Mouse (Mus musculus) liver, embryonic 16.5 days (tissue): ENCODE results near the gene Mical3. TPM values are rescaled to one million over a fixed set of nuclear protein-coding genes. Genes with fewer than 3 reads are reported as not detected.
A peak's percentile ranks its signal among the peaks of the same experiment; 100 is the strongest.

Source experiments
- ATAC-seq: fragments of 200-750 bp; cut with Nextera tagmentation; 2 replicates; pipeline ENCODE4 v1.8.0; 2017; ENCODE audit warnings: low read depth, mild to moderate bottlenecking, moderate number of reproducible peaks, moderate library complexity
- H3K27ac ChIP-seq: fragments of 300-500 bp; sonication (generic); 2 replicates; pipeline ENCODE4 v1.5.1; 2014; ENCODE audit warnings: mild to moderate bottlenecking, low read length
- H3K27me3 ChIP-seq: fragments of 300-500 bp; sonication (generic); 2 replicates; pipeline ENCODE4 v1.6.1; 2014; ENCODE audit warnings: low read depth, low read length, mixed read lengths; ENCODE audit not compliant: control insufficient read depth, insufficient read depth
- H3K36me3 ChIP-seq: fragments of 300-500 bp; sonication (generic); 2 replicates; pipeline ENCODE4 v1.6.1; 2014; ENCODE audit warnings: mild to moderate bottlenecking; ENCODE audit not compliant: control insufficient read depth, insufficient read depth
- H3K4me1 ChIP-seq: fragments of 300-500 bp; sonication (generic); 2 replicates; pipeline ENCODE4 v1.6.1; 2014; ENCODE audit warnings: low read depth, low read length, mixed read lengths; ENCODE audit not compliant: control insufficient read depth
- H3K4me2 ChIP-seq: fragments of 300-500 bp; sonication (generic); 2 replicates; pipeline ENCODE4 v1.6.1; 2014; ENCODE audit warnings: low read depth, low read length, mixed read lengths
- H3K4me3 ChIP-seq: fragments of 300-500 bp; sonication (generic); 2 replicates; pipeline ENCODE4 v1.5.1; 2014; ENCODE audit warnings: low read depth, mild to moderate bottlenecking, low read length
- H3K9ac ChIP-seq: fragments of 300-500 bp; sonication (generic); 2 replicates; pipeline ENCODE4 v1.6.1; 2014; ENCODE audit warnings: low read depth, low read length
- H3K9me3 ChIP-seq: fragments of 300-500 bp; sonication (generic); replicated peaks from 2 replicates; pipeline ENCODE4 v1.6.1; 2016; ENCODE audit warnings: low read length; ENCODE audit not compliant: control insufficient read depth
- WGBS: fragments of 180-500 bp; shearing (Covaris S2); extraction: QIAGEN DNeasy Blood & Tissue Kit; methylation state at CpG from one replicate; pipeline ENCODE4 v1.1.7; 2014; ENCODE audit not compliant: insufficient replicate concordance; 5-methylcytosine and 5-hydroxymethylcytosine counted together
- polyA plus RNA-seq: library from polyadenylated mRNA; unstranded; fragments of >200 nt; fragmentation: Nextera tagmentation; extraction: Ambion mirVana; gene quantifications from 2 replicates; pipeline ENCODE4 v1.2.1, GENCODE M21; 2015

The Mical3 gene
- polyA plus RNA-seq, 1 experiment from 2014 or later: 9.2 TPM

DNA sequence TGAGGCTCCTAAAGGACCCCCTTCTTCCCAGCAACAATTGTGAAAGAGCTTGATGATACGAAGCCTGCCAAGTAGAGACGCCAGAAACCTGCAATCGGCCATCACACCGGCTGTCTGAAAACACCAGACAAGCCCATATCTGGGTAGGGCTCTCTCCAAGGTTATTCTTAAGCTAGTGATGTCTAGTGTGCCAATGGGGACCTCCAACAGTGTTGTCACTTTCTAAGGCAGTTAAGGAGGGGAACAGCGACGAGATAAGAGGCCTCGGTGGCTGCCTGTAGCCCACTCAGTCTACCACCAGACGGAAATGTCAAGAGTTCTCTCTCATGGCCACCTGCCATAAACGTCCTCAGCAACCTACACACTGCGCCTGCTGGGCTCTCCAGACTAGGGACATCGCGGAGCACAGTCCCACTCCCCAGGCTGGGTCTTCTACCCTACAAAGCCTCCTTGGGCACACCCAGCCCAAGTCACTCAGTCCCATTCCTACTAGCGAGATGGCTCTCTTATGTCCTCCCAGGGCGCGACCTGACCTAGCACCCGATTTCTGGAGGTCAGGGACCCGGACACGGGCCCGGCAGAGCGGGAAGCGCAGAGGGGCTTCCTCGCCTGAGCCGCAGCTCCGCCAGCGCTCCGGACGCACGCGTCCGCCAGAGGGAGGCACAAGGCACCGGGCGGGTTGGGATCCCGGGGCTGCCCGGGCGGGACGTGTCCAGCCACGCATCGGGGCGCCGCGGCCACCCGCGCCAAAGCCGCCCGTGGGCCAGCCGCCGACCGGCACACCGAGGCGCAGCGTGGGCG lies 21.4 kb downstream of the Mical3 start:
- WGBS: under 1% methylated on average over 52 of the region's 52 CpGs
- no peaks in the 10 kb centered on the region for H3K27me3 ChIP-seq
- peak overlapping the region; percentile 98 for H3K9ac ChIP-seq
- peak; percentile 1; the same call in 1 of the 2 replicates for ATAC-seq
- peaks cover 9% of the 10 kb centered on the region for H3K36me3 ChIP-seq
- H3K27ac ChIP-seq: peak overlapping the region; percentile 94
- peak overlapping the region; percentile 96 for H3K4me3 ChIP-seq
- H3K9me3 ChIP-seq: no peaks in the 10 kb centered on the region
- H3K4me1 ChIP-seq: peaks cover 45% of the 10 kb centered on the region
- peak overlapping the region; percentile 75 for H3K4me2 ChIP-seq

DNA sequence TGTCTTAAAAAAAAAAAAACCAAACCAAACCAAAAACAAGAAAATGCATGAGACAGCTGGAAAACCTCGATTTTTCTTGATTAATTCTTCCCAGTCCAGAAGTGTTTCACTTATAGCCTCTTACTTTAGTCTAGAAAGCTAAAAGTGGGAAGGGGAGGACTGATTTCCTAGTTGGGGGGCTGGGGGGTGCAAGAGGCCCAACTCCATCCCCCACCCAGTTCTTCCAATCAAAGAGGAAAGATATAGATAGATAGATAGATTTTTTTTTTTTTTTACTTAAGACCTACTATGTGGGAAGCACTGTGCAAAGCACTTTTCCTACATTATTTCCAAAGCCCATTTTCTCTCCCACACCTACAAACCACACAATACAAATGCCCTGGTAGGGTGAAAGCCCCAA lies 22.7 kb downstream of the Mical3 start:
- peak overlapping the region; percentile 75 for H3K4me2 ChIP-seq
- no peaks in the 10 kb centered on the region for H3K9me3 ChIP-seq
- H3K4me3 ChIP-seq: peak overlapping the region; percentile 96
- peak overlapping the region; percentile 94; the same call in 1 of the 2 replicates for H3K27ac ChIP-seq
- peaks cover 48% of the 10 kb centered on the region for H3K4me1 ChIP-seq
- H3K27me3 ChIP-seq: no peaks in the 10 kb centered on the region
- 50% methylated on average over 1 of the region's 1 CpGs for WGBS
- peak overlapping the region; percentile 98 for H3K9ac ChIP-seq
- ATAC-seq: no peak
- H3K36me3 ChIP-seq: peaks cover 9% of the 10 kb centered on the region

DNA sequence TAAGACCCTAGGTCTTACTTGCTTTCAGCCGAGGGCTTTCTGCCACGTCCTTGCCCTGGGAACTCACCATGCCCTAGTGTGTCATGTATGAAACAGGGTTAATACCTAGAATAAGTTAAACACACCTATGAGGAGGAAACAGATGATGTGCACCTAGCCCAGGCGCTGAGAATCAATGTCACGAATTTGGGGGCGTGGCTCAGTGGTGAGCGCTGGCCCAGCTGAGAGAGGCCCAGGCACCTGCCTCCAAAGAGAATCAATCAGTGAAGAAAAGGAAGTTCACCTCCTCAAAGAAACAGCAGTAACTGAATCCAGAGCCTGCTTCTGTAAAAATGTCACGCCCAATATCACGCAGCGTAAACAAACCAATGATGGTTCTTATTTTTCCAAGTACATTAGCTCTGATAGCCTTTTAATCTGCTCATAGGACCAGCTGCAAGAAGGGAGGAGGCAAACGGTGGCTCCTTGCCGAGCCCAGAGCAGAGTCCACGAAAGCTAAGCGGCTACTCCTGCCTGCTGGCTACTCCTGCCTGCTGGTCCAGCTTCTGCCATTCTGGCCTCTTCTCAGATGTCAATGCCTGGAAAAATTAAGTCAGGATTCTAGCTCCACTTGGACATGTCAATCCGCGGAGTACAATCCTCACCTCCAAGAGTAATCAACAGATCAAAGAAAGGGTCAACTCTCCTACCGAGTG lies 23.9 kb downstream of the Mical3 start:
- Histone ChIP-seq H3K4me1 (peaks cover 45% of the 10 kb centered on the region), H3K36me3 (peaks cover 12% of the 10 kb centered on the region), H3K9ac (no peak overlapping the region)

DNA sequence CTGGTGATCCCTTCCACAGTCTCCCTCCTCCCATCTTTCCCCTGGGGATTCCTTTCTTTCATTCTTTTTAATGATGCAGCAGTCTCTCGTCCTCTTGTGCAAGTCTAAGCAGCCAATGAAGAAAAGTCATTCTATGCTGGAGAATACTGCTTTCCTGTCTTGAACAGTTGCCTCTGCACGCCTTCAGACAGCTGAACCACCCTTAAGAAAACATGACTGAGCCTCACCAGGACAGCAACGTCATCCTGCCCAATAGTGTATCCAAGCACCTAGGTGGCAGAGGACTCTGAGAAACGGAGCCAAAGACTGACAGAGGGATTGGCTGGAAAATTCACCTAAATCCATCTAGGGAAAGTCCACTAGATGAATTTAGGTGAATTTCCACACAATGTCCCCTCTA lies 25.1 kb downstream of the Mical3 start:
- 67% methylated on average over 4 of the region's 4 CpGs for WGBS
- H3K36me3 ChIP-seq: peaks cover 12% of the 10 kb centered on the region

More for the DNA sequence above, 23.9 kb downstream of the Mical3 start:
- H3K4me3 ChIP-seq: no peak overlapping the region
- no peak overlapping the region for H3K4me2 ChIP-seq
- no peaks in the 10 kb centered on the region for H3K27me3 ChIP-seq
- H3K9me3 ChIP-seq: no peaks in the 10 kb centered on the region
- 82% methylated on average over 16 of the region's 16 CpGs for WGBS
- ATAC-seq: no peak
- no peak overlapping the region for H3K27ac ChIP-seq

DNA sequence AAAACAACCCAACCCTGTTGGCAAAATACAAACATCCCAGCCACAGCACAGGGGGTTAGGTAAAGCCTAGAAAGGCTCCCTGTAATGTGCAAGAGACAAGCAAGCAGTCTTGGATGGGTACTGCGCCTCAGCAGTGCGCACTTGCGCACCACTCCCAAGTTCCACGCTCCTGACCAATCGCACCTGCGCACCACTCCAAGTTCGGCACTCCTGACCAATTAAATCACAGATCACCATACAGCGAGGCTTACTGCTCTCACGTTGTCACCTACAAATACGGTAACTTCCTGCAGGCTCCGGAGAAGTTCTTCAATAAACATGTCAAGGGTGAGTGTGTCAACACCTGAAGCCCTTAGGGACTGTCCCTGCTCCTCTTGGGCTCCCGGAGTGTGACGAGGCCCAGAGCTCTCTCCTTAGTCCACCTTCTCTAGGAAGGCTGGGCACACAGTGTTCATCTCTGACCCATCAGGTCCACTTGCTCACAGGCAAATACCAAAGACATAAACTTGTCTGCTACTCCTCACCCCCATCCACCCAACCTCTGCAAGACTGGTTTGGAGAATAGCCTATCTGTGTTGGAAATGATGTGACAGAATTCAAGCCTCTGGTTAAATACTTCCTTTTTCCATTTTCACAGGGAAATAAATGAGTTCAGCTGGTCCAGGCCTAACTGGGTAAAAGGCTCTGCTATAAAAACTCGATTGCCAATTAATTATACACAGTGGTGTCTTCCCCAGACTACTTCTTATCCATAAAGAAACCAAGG lies 27.2 kb downstream of the Mical3 start:
- Histone ChIP-seq H3K4me1 (peaks cover 57% of the 10 kb centered on the region), H3K4me2 (no peak overlapping the region), H3K27ac (no peak overlapping the region), H3K9me3 (no peaks in the 10 kb centered on the region), H3K36me3 (peaks cover 12% of the 10 kb centered on the region), H3K27me3 (no peaks in the 10 kb centered on the region), H3K4me3 (no peak overlapping the region), H3K9ac (no peak overlapping the region)
- WGBS: 85% methylated on average over 14 of the region's 14 CpGs
- ATAC-seq: no peak

More for the DNA sequence above, 25.1 kb downstream of the Mical3 start:
- Histone ChIP-seq H3K4me2 (no peak overlapping the region), H3K4me3 (no peak overlapping the region), H3K9ac (no peak overlapping the region), H3K9me3 (no peaks in the 10 kb centered on the region), H3K27me3 (no peaks in the 10 kb centered on the region), H3K27ac (no peak overlapping the region), H3K4me1 (peaks cover 43% of the 10 kb centered on the region)
- no peak for ATAC-seq

DNA sequence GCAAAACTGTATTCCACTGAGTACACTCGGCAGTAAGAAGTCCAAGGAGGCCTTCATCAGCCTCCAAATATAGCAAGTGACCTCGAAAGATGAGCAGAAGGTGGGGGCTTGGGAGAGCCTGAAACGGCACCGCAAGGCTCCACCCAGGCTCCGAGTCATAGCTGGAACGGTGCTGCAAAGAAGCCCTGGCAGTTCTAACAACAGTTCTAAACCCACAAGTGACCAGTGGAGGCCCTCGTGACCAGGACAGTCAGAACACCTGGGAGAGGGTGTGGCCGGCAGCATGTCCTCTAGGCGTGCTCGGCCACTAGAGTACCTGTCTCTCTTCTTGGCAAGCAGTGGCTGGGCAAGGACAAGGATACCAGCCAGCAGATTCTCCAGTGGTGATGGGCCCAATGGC lies 27.9 kb downstream of the Mical3 start:
- no peak overlapping the region for H3K27ac ChIP-seq
- 75% methylated on average over 10 of the region's 10 CpGs for WGBS
- H3K4me2 ChIP-seq: no peak overlapping the region
- H3K9ac ChIP-seq: no peak overlapping the region
- H3K27me3 ChIP-seq: no peaks in the 10 kb centered on the region
- H3K4me3 ChIP-seq: no peak overlapping the region
- no peaks in the 10 kb centered on the region for H3K9me3 ChIP-seq
- no peak for ATAC-seq
- H3K4me1 ChIP-seq: peaks cover 57% of the 10 kb centered on the region
- H3K36me3 ChIP-seq: peaks cover 12% of the 10 kb centered on the region

DNA sequence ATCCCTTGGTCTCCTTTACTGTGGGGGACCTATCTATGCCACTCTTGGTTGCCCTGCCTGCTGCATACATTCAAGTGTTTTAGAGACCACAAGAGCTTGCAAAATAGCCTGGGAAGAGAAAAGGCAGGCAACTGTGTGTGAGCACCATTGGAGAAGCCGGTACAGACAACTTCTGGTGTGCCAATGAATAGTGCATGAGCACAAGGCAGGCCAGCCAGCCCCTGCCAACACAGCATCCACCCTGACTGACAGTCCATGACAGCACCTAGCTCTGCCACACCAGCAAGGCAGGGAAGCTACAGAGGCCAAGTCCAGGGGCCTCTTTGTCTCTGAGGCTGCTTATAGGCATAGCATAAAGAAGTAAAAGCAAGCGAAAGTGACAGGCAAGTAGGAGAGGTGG lies 28.7 kb downstream of the Mical3 start:
- Histone ChIP-seq H3K9me3 (no peaks in the 10 kb centered on the region), H3K9ac (no peak overlapping the region), H3K4me2 (no peak overlapping the region), H3K36me3 (peaks cover 10% of the 10 kb centered on the region), H3K4me3 (no peak overlapping the region), H3K4me1 (peaks cover 62% of the 10 kb centered on the region), H3K27ac (peak overlapping the region; percentile 1), H3K27me3 (no peaks in the 10 kb centered on the region)
- ATAC-seq: no peak
- WGBS: 81% methylated on average over 2 of the region's 2 CpGs

DNA sequence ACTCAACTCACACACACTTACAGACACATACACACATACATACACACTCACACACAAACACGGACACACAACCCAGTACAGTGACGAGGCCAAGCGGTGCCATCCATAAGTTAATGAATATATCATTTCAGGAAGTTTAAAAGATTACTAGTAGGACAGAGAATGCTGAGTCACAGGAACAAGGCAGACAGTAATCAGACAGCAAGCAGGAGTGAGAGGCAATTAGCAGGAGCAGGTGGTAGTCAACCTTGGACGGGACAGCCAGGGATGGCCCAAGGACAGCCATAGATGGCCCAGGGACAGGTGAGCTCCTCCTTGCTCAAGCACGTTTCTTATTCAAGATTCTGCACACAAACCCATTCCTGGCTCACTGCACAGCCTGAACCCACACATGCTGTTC lies 29.6 kb downstream of the Mical3 start:
- 32% methylated on average over 5 of the region's 5 CpGs for WGBS
- peak overlapping the region; percentile 19; the same call in 1 of the 2 replicates for H3K4me2 ChIP-seq
- H3K27me3 ChIP-seq: no peaks in the 10 kb centered on the region
- H3K9me3 ChIP-seq: no peaks in the 10 kb centered on the region
- ATAC-seq: peak; percentile 73
- no peak overlapping the region for H3K4me3 ChIP-seq
- H3K9ac ChIP-seq: 0 out of 2 replicates have a peak overlapping the region, but pooled peaks have one; percentile 19
- H3K36me3 ChIP-seq: peaks cover 3% of the 10 kb centered on the region; the same call in 1 of the 2 replicates
- H3K4me1 ChIP-seq: peaks cover 64% of the 10 kb centered on the region
- H3K27ac ChIP-seq: peak overlapping the region; percentile 1; the same call in 1 of the 2 replicates
